40 mouse cellular contexts compared by ENCODE assay signal in genomic region chr11:98569461-98569860, GRCm38 (mm10). TPM values are rescaled to one million over a fixed set of nuclear protein-coding genes. Genes with fewer than 3 reads are reported as not detected.
"Had no signal": no experiment of that assay in that cellular context is flagged by ENCODE, and none has a peak within 500 bp of the region (broad histone marks: within the 10 kb centered on the region; RNA-seq: fewer than 3 reads in every experiment).

No protein-coding gene starts in this region.

- H3K4me1 ChIP-seq: heart, embryonic 13.5 days; heart, embryonic 15.5 days; hindbrain, embryonic 10.5 days; hindbrain, embryonic 12.5 days; hindbrain, embryonic 15.5 days; kidney, embryonic 15.5 days; limb, embryonic 10.5 days; limb, embryonic 12.5 days; liver, embryonic 13.5 days had no signal

- H3K4me3 ChIP-seq: gastrocnemius, adult 2 months; heart, adult 2 months; heart, embryonic 13.5 days; heart, embryonic 15.5 days; hindbrain, embryonic 10.5 days; hindbrain, embryonic 12.5 days; hindbrain, embryonic 15.5 days; kidney, embryonic 15.5 days; left cerebral cortex, adult 2 months; limb, embryonic 10.5 days; limb, embryonic 12.5 days; liver, embryonic 13.5 days; liver, embryonic 15.5 days had no signal

- H3K27ac ChIP-seq: gastrocnemius, adult 2 months; heart, adult 2 months; heart, embryonic 13.5 days; heart, embryonic 15.5 days; hindbrain, embryonic 10.5 days; hindbrain, embryonic 12.5 days; hindbrain, embryonic 15.5 days; hindbrain, postnatal 0 days; kidney, embryonic 15.5 days; kidney, postnatal 0 days; left cerebral cortex, adult 2 months; limb, embryonic 10.5 days; limb, embryonic 12.5 days; liver, embryonic 13.5 days; liver, embryonic 15.5 days had no signal

- H3K36me3 ChIP-seq: heart, embryonic 13.5 days; heart, embryonic 15.5 days; hindbrain, embryonic 10.5 days; hindbrain, embryonic 12.5 days; hindbrain, embryonic 15.5 days; kidney, embryonic 15.5 days; limb, embryonic 10.5 days; limb, embryonic 12.5 days; liver, embryonic 13.5 days; liver, embryonic 15.5 days had no signal

- H3K9ac ChIP-seq: heart, embryonic 13.5 days; heart, embryonic 15.5 days; hindbrain, embryonic 12.5 days; hindbrain, embryonic 15.5 days; kidney, embryonic 15.5 days; limb, embryonic 12.5 days; liver, embryonic 13.5 days; liver, embryonic 15.5 days had no signal

- DNase-seq: gastrocnemius, adult 2 months; gastrocnemius, postnatal 10 days; gastrocnemius, postnatal 25 days; heart, adult 2 months; heart, postnatal 4 days; kidney, adult 11 months; kidney, adult 2 months; kidney, adult 9 months; kidney, postnatal 14 days; kidney, postnatal 36 days; layer of hippocampus, adult 9-11 months; liver; liver, embryonic 13.5 days had no signal

- H3K4me2 ChIP-seq: heart, embryonic 11.5 days; heart, embryonic 13.5 days; heart, embryonic 15.5 days; hindbrain, embryonic 12.5 days; hindbrain, embryonic 15.5 days; kidney, embryonic 15.5 days; limb, embryonic 12.5 days; liver, embryonic 11.5 days; liver, embryonic 13.5 days; liver, embryonic 15.5 days had no signal

- H3K9me3 ChIP-seq: heart, embryonic 15.5 days; hindbrain, embryonic 10.5 days; hindbrain, embryonic 12.5 days; hindbrain, embryonic 15.5 days; kidney, embryonic 15.5 days; limb, embryonic 10.5 days; liver, embryonic 15.5 days had no signal

- ATAC-seq: hindbrain, postnatal 0 days; intestine, embryonic 16.5 days had no signal

- H3K27me3 ChIP-seq: heart, embryonic 13.5 days; hindbrain, embryonic 12.5 days; hindbrain, embryonic 15.5 days; kidney, embryonic 15.5 days; limb, embryonic 12.5 days had no signal

RNA-seq across cellular contexts. Expression of gene Zpbp2, which starts 18.6 kb away (rescaled TPM):
- total RNA-seq: gastrocnemius, adult 2 months; gastrocnemius, postnatal 10 days; gastrocnemius, postnatal 25 days; gastrocnemius, postnatal 4 days; heart, adult 2 months; heart, postnatal 25 days; hindbrain, postnatal 0 days; layer of hippocampus, adult 18-20 months; left cerebral cortex, adult 2 months; left cerebral cortex, postnatal 14 days had no signal
- polyA plus RNA-seq: heart, adult 2 months; limb, embryonic 12.5 days had no signal

RNA-seq across cellular contexts. Expression of gene Ikzf3, which starts 23.6 kb away (rescaled TPM):
- total RNA-seq: granulocyte monocyte progenitor cell, adult 5-6 weeks; hindbrain, postnatal 0 days; layer of hippocampus, adult 18-20 months; layer of hippocampus, adult 8-10 months; left cerebral cortex, postnatal 36 days had no signal
- polyA plus RNA-seq: hindbrain, embryonic 12.5 days; hindbrain, embryonic 15.5 days; limb, embryonic 10.5 days had no signal

RNA-seq across cellular contexts. Expression of gene Lrrc3c, which starts 28.6 kb away (rescaled TPM):
- total RNA-seq: gastrocnemius, adult 2 months; gastrocnemius, postnatal 10 days; gastrocnemius, postnatal 25 days; gastrocnemius, postnatal 4 days; granulocyte monocyte progenitor cell, adult 5-6 weeks; heart, adult 2 months; heart, postnatal 25 days; heart, postnatal 4 days; hindbrain, postnatal 0 days; layer of hippocampus, adult 18-20 months; layer of hippocampus, adult 8-10 months; layer of hippocampus, postnatal 14 days; left cerebral cortex, adult 2 months; left cerebral cortex, postnatal 14 days; left cerebral cortex, postnatal 36 days had no signal
- polyA plus RNA-seq: heart, adult 2 months; heart, embryonic 11.5 days; heart, embryonic 13.5 days; heart, embryonic 15.5 days; heart, postnatal 0 days; hindbrain, embryonic 10.5 days; hindbrain, embryonic 12.5 days; hindbrain, embryonic 15.5 days; hindbrain, postnatal 0 days; intestine, embryonic 14.5 days; intestine, embryonic 16.5 days; kidney, adult 2 months; kidney, embryonic 15.5 days; kidney, postnatal 0 days; large intestine, adult 2 months; limb, embryonic 10.5 days; limb, embryonic 12.5 days; limb, embryonic 14.5 days; liver, embryonic 11.5 days; liver, embryonic 13.5 days; liver, embryonic 15.5 days had no signal

RNA-seq across cellular contexts. Expression of gene Gm12355, which starts 56.0 kb away (rescaled TPM):
- polyA plus RNA-seq: heart, adult 2 months; kidney, adult 2 months; large intestine, adult 2 months had no signal
